Mouse (Mus musculus): ENCODE data around the gene Gm5737.

Gene Gm5737

DNA sequence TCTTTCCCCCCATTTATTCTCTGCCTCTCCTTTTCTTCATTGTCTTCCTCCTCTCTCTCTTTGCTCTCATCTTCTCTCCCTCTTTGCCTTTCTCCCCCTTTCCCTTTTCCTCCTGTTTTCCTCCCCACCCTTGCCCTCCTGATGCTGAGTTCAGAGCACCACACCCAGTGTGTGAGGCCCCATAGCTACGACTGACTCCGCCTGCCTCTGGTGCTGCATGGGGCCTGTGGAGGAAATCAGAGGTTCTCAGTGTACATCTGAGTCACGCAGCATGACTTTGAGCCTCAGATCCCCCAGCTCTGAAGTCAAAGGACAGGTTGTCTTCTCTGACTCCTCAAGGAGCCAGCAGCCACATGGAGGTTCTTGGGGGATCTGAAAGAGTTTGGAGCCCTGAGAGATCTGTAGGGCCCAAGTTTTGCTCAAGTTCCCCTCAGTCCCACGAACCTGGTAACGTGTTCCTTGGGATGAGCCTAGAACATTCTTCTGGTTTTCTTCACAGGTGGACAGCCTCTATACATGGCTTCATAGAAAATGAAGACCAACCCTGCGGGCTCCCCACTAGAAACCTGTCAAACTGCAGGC lies at the start of gene Gm5737:
Gene Gm5737, plus strand, starts transcription at position 532 of the 582 bp plus-strand sequence.
- DNase-seq (ENCODE audit: low spot score), result no peak

GRCm38 (mm10) chr7:120767369-120767768 lies 44.8 kb upstream of the Gm5737 start:
- no peak for DNase-seq (ENCODE audit: low spot score)

GRCm38 (mm10) chr7:120771389-120771788 lies 40.8 kb upstream of the Gm5737 start:
- no peak for DNase-seq (ENCODE audit: low spot score)

DNA sequence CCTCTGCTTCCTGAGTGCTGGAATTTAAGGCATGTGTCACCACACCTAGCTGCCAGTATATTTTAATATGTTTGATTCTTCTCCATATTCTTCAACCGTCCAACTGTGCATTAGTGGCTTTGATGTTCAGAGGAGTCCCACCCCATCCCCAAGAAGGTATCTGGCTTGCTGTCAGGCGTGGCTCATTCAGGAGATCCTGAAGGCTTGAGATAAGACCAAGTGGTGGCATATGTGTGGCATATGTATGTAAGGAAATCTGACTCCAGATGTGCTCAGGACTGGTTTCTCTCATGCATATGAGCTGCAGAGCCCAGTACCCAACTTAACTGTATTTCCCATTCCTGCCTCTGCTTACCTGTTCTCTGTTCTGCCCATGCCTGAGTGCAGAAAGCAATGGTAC lies 34.2 kb upstream of the Gm5737 start:
- DNase-seq (ENCODE audit: low spot score), result no peak

DNA sequence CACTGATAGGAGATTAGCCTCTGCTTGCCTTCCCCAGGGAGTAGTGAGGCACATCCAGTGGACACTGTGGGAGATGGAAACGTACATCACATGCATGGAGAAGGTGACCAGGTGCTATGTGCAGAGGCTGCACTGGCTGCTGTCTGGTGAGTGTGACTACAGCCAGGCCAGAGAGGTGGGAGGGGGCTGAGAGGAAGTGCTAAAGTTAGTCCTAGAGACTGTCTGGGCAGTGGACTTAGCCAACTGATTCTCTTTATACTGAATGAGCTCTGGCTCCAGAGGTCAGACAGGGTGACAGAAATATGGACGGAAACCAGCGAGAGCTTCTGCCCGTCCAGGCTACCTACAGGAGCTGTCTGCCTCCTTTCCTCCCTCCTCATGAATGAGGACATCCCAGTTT lies 16.6 kb upstream of the Gm5737 start:
- no peak for DNase-seq (ENCODE audit: low spot score)

GRCm38 (mm10) chr7:120796369-120796768 lies 15.8 kb upstream of the Gm5737 start:
- DNase-seq (ENCODE audit: low spot score), result no peak

DNA sequence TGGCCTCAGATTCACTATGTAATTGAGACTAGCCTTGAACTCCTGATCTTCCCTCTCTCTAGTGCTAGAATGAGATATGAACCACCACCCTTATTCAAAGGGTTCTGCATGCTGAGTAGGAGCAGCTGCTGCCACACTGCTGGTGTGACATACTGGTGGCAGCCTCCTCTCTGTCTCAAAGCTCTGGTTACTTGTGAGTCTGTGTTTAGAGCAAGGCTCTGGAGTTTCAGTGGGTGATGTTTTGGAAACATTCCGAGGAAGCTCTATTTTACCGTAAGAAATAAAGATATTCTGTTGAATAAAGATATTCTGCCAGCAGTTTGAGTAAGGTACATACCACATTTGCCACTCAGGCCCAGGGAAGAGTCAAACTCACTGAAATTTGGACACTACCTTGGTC lies 8.9 kb upstream of the Gm5737 start:
- no peak for DNase-seq (ENCODE audit: low spot score)

- DNase-seq (ENCODE audit: low spot score), result no peak
Observed at GRCm38 (mm10) chr7:120809705-120810104, 2.5 kb upstream of the Gm5737 start.

GRCm38 (mm10) chr7:120817552-120817951 lies 5.4 kb downstream of the Gm5737 start:
- no peak for DNase-seq (ENCODE audit: low spot score)

GRCm38 (mm10) chr7:120819386-120819785 lies 7.2 kb downstream of the Gm5737 start:
- no peak for DNase-seq (ENCODE audit: low spot score)

- DNase-seq (ENCODE audit: low spot score), result no peak
Observed at GRCm38 (mm10) chr7:120823248-120823647, 11.1 kb downstream of the Gm5737 start.

DNA sequence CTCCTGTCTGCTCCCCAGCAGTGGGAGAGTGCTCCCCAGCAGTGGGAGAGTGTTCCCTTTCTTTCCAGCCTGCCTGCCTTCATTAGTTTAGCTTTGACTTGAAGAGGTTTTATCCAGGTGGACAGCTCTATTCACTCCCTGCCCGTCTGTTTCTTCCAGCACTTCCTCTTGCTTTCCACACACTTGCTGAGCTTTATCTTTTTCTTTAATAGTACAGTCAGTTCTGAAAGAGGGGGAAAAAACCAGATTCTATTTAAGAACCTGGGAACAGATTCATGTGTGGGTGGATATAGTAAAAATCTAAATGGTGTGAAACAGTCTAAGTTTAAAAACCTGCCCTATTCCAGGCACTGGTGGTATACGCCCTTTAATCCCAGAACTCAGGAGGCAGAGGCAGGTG lies 12.9 kb downstream of the Gm5737 start:
- no peak for DNase-seq (ENCODE audit: low spot score)

- DNase-seq (ENCODE audit: low spot score), result no peak
Observed at GRCm38 (mm10) chr7:120826408-120826807, 14.2 kb downstream of the Gm5737 start.

DNA sequence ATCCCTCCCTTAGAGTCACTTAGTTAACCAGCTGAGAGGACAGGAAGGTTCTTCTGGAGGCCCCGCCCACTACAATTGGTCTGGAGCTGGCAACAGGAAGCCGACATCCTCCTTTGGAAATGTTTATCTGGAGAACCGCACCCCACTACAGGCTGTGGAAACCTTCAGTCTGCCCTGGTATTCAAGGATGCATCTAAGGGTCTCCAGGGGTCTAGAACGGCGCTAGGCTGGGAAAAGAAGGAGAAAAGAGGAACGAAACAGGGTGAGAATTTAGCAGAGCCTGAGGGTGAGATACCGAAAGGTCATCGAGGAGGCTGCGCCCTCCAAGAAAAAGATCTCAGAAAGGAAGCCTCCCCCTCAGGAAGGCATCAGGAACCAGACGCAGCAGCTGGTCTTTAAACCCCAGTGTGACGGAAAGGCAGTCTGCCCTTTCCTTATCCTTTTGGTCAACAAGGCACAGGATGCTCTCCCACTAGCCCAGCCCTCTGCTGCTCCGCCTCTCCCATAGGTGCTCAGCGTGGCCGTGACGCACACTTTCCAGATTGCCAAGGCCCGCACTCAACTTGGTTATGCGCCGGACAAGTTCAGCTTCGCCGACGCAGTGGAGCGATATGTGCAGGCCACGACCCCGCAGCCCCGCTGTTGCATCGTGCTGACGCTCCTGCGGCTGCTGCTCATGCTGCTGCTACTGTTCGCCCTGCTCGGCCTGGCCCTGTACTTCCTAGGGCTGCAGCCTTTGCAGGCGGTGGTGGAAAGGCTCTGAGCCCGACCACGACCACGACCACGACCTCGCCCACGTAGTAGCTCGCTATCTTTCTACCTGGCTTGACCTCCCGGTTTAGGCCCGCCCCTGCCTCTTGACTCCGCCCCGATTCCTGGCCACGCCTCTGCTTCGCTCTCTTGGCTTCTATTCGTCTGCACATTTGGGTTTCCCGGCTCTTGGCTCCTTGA lies 18.5 kb downstream of the Gm5737 start:
- DNase-seq (ENCODE audit: low spot score), result no peak

DNA sequence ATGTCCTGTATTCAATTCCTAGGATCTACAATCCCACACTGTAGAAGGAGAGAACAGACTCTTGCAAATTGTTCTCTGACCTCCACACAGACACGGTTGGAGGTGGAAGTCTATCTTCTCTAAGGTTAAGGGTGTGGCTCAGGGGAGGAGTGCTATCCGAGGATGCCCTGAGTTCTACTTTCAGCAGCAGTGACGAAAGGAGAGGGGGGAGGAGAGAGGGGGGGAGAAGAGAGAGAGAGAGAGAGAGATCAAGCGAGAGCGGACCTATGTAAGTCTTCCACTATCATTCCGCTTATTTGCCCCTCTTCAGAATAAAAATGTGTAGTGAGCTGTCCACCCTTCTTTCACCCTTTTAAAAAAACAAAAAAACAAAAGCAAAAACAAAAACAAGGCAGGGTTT lies 22.3 kb downstream of the Gm5737 start:
- DNase-seq (ENCODE audit: low spot score), result no peak

GRCm38 (mm10) chr7:120834863-120835372 lies 22.8 kb downstream of the Gm5737 start:
- DNase-seq (ENCODE audit: low spot score), result peak; percentile 35

GRCm38 (mm10) chr7:120835449-120836359 lies 23.5 kb downstream of the Gm5737 start:
- peak; percentile 96 for DNase-seq (ENCODE audit: low spot score)

GRCm38 (mm10) chr7:120836361-120836760 lies 24.2 kb downstream of the Gm5737 start:
- no peak for DNase-seq (ENCODE audit: low spot score)

DNA sequence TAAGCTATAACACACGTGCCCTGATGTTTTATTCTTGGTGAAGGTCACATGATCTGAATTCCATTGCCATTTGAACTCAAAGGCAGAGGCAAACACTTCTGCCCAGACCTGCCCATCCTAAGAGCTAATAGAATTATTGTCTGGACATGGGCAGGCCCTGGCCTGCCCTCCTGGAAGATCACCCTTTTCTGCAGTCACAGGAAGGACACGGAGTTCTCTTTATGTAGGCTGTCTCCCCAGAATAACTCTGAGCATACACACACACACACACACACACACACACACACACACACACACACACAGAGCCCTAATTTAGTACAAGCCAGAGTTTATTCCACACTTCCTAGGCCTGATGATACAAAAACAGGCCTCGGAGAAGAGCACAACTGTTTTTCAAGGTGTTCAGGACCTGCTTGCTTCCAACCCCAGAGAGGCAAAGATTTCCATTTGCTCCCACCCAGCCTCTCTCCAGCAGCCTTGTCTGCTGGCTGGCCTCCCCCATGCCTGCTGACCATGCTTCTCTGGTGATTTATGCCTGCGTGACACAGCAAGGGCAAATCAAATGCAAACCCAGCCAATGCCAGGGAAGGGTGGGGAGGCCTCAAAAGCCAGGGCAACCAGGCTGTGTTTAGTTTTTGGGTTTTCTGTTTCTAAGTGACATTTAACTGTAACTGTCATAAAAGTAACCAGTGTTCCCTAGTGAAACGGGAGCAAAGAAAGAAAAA lies 26.4 kb downstream of the Gm5737 start:
- no peak for DNase-seq (ENCODE audit: low spot score)

- no peak for DNase-seq (ENCODE audit: low spot score)
Observed at GRCm38 (mm10) chr7:120839786-120840185, 27.6 kb downstream of the Gm5737 start.

DNA sequence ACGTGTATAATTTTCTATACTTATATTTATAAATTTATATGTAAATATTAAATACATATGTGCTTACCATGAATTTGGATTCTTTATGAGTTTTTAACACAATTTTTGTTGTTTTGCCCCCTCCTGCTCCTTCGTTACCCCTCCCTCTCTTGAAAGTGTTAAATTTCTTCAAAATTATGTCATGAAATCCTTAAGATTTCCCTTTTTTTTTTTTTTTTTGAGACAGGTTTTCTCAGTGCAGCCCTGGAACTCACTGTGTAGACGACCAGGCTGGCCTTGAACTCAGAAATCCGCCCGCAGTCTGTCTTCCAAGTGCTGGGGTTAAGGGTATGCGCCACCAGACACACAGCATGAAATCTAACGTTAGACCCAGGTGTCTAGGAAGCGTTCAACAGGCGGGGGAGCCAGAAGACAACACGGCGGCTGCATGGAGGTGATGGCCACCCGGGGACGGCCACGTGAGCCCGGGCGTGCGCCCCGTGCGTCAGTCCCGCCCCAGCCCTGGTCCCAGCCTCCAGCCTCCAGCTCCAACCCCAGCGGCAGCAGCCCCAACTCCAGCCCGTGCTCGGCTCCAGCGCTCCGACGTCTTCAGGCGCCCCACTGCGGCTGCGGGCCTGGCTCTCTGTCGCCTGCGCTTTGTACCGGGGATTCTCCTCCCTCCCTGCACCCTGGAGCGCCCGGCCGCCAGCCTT lies 30.3 kb downstream of the Gm5737 start, which contains the start of gene Eef2k:
Gene Eef2k, plus strand, starts transcription at position 487 of the 692 bp plus-strand sequence.
- no peak for DNase-seq (ENCODE audit: low spot score)

Data from layer of hippocampus, adult 9-10 months (tissue).